Mouse (Mus musculus) forebrain, embryonic 14.5 days (tissue): ENCODE measurements at regions not wholly inside any gene's neighbourhood (a gene's known extent, or its start where the extent isn't known, plus 50 kb on each side); places are given as distances from the start of the nearest gene placed in this dataset.

Experiments
- ATAC-seq: fragments of 200-750 bp; cut with Nextera tagmentation; 2 replicates; pipeline ENCODE4 v1.8.0; 2017; ENCODE audit warnings: mild to moderate bottlenecking, moderate library complexity
- DNase-seq: peaks from one replicate; pipeline ENCODE4 v3.0.0-alpha.2; 2015; ENCODE audit warnings: low spot score
- H3K27ac ChIP-seq: fragments of 300-500 bp; sonication (generic); 2 replicates; pipeline ENCODE4 v1.5.1; 2014; ENCODE audit warnings: low read depth, mild to moderate bottlenecking, control low read depth, low read length, moderate library complexity
- H3K27me3 ChIP-seq: fragments of 300-500 bp; sonication (generic); replicated peaks from 2 replicates; pipeline ENCODE4 v1.6.1; 2014; ENCODE audit warnings: low read length, control low read depth, mixed read lengths; ENCODE audit not compliant: control insufficient read depth, insufficient read depth
- H3K36me3 ChIP-seq: fragments of 300-500 bp; sonication (generic); 2 replicates; pipeline ENCODE4 v1.6.1; 2014; ENCODE audit warnings: low read length, control low read depth; ENCODE audit not compliant: control insufficient read depth, insufficient read depth
- H3K4me1 ChIP-seq: fragments of 300-500 bp; sonication (generic); 2 replicates; pipeline ENCODE4 v1.6.1; 2014; ENCODE audit warnings: antibody characterized with exemption, low read length, control low read depth; ENCODE audit not compliant: control insufficient read depth, insufficient read depth
- H3K4me2 ChIP-seq: fragments of 300-500 bp; sonication (generic); 2 replicates; pipeline ENCODE4 v1.6.1; 2014; ENCODE audit warnings: mild to moderate bottlenecking, control low read depth, low read length
- H3K4me3 ChIP-seq: fragments of 300-500 bp; sonication (generic); 2 replicates; pipeline ENCODE4 v1.5.1; 2014; ENCODE audit warnings: low read depth, low read length, control low read depth
- H3K9ac ChIP-seq: fragments of 300-500 bp; sonication (generic); 2 replicates; pipeline ENCODE4 v1.6.1; 2014; ENCODE audit warnings: mild to moderate bottlenecking, low read length, control low read depth, moderate library complexity
- H3K9me3 ChIP-seq: fragments of 300-500 bp; sonication (generic); replicated peaks from 2 replicates; pipeline ENCODE4 v1.6.1; 2016; ENCODE audit warnings: low read length, control low read depth, mixed read lengths; ENCODE audit not compliant: control insufficient read depth
- WGBS: fragments of 180-500 bp; shearing (Covaris S2); extraction: QIAGEN DNeasy Blood & Tissue Kit; methylation state at CpG from one replicate; pipeline ENCODE4 v1.1.7; 2014; 5-methylcytosine and 5-hydroxymethylcytosine counted together

DNA sequence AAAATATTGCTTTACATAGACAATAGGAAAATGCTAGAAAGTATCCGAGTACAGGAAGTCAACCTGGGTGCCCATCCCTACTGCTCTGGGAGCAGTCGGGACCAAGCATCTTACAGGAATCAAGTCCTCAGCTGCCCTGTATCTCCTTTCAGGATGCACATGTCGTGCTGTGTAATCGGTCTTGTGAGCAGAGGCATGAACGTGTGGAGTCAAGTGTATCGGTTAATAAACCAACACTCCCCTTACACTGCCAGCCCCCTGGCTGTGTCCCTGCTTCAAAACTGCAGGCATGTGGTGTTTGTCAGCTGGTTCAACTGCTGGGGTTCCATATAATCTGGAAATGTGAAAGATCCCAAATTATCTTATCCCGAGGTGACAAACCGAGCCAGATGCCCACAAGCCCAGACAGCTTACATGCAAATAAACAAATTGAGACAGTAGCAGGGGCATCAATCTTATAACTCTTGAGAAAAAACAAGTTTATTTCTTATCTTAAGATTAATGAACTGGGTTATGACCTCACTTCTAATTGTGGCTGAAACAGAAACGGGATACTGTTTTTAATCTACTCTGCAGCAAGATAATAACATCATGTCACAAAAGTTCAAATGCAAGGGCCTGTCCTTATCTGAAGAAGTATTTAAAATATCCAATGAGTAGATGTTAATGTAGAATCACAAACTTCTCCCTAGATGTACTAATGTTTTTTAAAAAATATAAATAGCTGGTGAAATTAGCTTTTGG is 193.6 kb downstream of the Qdpr start:
- Histone ChIP-seq H3K4me3 (no peak overlapping the region), H3K27ac (no peak overlapping the region), H3K9ac (no peak overlapping the region), H3K4me1 (no peaks in the 10 kb centered on the region), H3K4me2 (no peak overlapping the region), H3K27me3 (no peaks in the 10 kb centered on the region), H3K9me3 (no peaks in the 10 kb centered on the region), H3K36me3 (no peaks in the 10 kb centered on the region)
- DNase-seq = no peak
- ATAC-seq = no peak
- 82% methylated on average over 9 of the region's 9 CpGs for WGBS

DNA sequence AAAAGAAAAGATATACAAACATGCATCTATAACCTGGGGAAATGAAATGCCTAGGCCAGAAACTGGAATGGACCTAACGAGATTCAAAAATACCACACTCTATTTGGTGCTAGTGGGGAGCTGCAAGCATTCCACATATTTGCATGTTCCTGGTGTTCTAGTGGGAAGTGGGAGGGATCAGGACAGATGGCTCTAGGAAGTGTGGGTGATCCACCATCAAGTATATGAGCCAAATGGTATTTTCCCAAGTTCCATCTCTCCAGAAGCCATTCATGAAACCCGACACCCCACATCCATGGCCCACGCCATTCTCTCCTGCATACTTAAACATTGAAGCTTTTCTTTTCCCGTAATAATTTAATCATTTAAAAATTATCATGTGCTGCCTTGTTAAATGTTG is 218.2 kb downstream of the Qdpr start:
- no peaks in the 10 kb centered on the region for H3K9me3 ChIP-seq
- WGBS = 84% methylated on average over 4 of the region's 4 CpGs
- H3K4me1 ChIP-seq = no peaks in the 10 kb centered on the region
- ATAC-seq = no peak
- no peak for DNase-seq
- H3K36me3 ChIP-seq = no peaks in the 10 kb centered on the region
- no peaks in the 10 kb centered on the region for H3K27me3 ChIP-seq
- no peak overlapping the region for H3K4me3 ChIP-seq
- H3K9ac ChIP-seq = no peak overlapping the region
- H3K27ac ChIP-seq = no peak overlapping the region
- no peak overlapping the region for H3K4me2 ChIP-seq

DNA sequence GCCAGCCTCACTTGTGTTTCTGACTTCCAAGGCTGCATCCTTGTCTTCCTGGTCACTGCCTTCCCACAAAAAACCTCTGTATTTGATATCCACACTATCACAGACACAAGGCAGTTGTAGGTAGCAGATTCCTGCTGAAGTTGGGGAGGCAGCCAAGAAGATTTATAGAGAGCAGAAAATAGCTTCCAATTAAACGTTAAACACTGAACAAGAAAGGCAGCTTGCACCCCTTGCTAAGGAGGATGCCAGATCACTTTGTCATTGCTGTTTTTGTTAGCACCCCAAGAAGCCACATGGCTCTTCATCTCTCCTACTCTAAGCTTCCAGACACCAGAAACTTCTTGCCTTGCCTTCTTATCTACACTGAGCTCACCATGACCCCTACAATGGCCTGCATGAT is 219.9 kb downstream of the Qdpr start:
- Histone ChIP-seq H3K4me2 (no peak overlapping the region), H3K9me3 (no peaks in the 10 kb centered on the region), H3K36me3 (no peaks in the 10 kb centered on the region), H3K4me1 (no peaks in the 10 kb centered on the region), H3K27ac (no peak overlapping the region), H3K4me3 (no peak overlapping the region), H3K27me3 (no peaks in the 10 kb centered on the region), H3K9ac (no peak overlapping the region)
- 69% methylated on average over 1 of the region's 1 CpGs for WGBS
- no peak for ATAC-seq
- no peak for DNase-seq

DNA sequence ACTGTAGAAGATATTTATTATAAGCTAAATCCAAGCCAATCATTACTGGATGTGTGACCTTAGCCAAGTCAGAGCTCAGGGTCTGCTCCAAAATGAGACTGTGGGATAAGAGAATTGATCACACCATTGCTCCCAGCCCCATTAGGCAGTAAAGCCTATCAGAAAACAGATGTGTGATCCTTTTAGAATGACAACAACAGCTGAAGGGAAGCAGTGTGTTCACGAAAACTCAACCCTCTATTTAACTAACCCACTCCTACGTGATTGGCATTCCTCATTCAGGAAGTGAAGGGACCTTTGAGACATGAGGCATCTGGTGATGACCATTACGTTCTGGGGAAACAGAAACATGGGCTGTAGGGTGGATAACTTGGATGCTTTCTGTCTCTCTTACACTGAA is 220.6 kb downstream of the Qdpr start:
- no peak overlapping the region for H3K4me3 ChIP-seq
- ATAC-seq (no peak), DNase-seq (no peak)
- H3K36me3 ChIP-seq = no peaks in the 10 kb centered on the region
- H3K9ac ChIP-seq = no peak overlapping the region
- no peaks in the 10 kb centered on the region for H3K9me3 ChIP-seq
- no peaks in the 10 kb centered on the region for H3K27me3 ChIP-seq
- H3K4me2 ChIP-seq = no peak overlapping the region
- H3K27ac ChIP-seq = no peak overlapping the region
- 77% methylated on average over 3 of the region's 3 CpGs for WGBS
- H3K4me1 ChIP-seq = no peaks in the 10 kb centered on the region

DNA sequence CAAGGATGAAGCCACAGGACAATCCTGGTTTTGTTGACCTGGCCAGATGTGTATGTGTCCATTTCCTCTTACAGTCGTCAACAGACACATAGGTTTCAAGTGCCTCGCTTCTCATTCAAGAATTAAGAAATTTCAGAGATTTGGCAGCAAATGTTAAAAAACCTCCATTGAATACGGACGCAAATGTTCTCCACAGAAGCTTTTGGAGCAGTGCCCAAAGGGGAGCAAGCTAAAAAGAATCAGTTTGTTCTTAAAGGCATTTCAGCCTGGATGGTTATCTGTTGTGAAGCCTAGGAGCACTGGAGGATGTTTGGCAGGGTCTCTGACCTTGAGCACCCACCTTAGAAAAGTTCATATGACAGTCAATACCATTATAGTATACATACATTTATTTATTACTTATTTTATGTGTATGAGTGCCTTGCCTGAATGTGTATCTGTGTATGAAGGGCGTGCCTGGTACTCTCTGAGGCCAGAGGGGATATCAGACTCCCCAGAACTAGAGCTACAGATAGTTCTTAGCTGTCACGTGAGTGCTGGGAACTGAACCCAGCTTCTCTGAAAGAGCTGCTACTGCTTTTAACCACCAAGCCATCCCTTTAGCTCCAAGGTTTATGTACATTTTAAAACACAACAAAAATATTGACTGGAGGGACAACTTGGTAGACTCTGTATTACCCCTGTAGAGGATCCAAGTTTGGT is 221.7 kb downstream of the Qdpr start:
- H3K9me3 ChIP-seq = no peaks in the 10 kb centered on the region
- no peak overlapping the region for H3K4me3 ChIP-seq
- no peak overlapping the region for H3K27ac ChIP-seq
- no peak overlapping the region for H3K9ac ChIP-seq
- no peaks in the 10 kb centered on the region for H3K27me3 ChIP-seq
- 68% methylated on average over 6 of the region's 6 CpGs for WGBS
- DNase-seq (peak; percentile 32), ATAC-seq (no peak)
- H3K36me3 ChIP-seq = no peaks in the 10 kb centered on the region
- H3K4me2 ChIP-seq = no peak overlapping the region
- H3K4me1 ChIP-seq = no peaks in the 10 kb centered on the region

DNA sequence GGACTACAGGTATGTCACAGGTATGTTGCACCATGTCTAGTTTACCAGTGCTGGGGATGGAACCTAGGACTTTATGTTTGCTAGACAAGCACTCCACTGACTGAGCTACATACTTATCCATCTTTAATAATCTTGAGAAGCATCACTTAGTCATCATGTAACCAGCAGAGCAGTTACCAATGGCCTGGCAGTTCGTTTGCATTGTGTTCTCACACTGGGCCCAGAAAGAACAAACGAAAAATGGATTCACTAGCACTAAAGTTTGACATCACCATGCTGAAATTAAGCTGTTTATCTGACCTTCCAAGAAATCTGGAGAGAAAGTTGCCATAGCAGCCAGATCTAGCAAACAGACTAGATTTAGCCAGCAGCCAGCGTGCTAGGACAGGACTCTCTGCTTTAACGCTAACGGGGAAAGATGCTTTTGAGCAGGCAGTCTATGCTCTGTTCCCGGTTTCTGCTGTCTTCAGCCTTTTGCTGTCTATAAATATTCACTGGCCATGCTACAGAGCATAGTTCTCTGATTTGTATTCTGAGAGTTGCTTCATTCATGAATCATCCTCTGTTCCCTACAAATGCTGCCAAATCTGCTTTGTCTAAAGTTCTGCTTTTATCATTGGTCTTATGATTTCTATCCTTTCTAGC is 229.6 kb downstream of the Qdpr start:
- H3K4me3 ChIP-seq = no peak overlapping the region
- ATAC-seq (no peak), DNase-seq (peak; percentile 11)
- no peak overlapping the region for H3K27ac ChIP-seq
- H3K9ac ChIP-seq = no peak overlapping the region
- no peak overlapping the region for H3K4me2 ChIP-seq
- H3K4me1 ChIP-seq = no peaks in the 10 kb centered on the region
- no peaks in the 10 kb centered on the region for H3K36me3 ChIP-seq
- no peaks in the 10 kb centered on the region for H3K9me3 ChIP-seq
- WGBS = 78% methylated on average over 6 of the region's 6 CpGs
- H3K27me3 ChIP-seq = no peaks in the 10 kb centered on the region

DNA sequence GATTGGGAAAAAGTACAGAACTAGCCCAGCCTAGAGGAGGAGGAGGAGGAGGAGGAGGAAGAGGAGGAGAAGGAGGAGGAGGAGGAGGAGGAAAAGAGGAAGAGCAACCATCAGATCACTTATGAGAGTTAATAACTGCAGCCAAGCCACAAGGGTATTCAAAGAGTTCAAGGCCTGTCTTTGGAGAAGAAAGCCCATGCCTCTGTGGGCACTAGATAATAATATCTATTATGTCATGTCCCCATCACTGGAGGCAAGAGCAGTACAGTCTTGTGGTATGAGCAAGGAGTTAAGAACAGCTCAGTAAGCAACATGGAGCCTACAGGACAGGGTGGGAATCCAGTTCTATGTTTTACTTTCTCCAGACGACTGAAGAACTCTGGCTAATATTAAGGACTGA is 230.5 kb downstream of the Qdpr start:
- no peak overlapping the region for H3K9ac ChIP-seq
- H3K4me3 ChIP-seq = no peak overlapping the region
- no peak overlapping the region for H3K4me2 ChIP-seq
- 89% methylated on average over 1 of the region's 1 CpGs for WGBS
- no peaks in the 10 kb centered on the region for H3K9me3 ChIP-seq
- H3K4me1 ChIP-seq = no peaks in the 10 kb centered on the region
- no peaks in the 10 kb centered on the region for H3K36me3 ChIP-seq
- no peak overlapping the region for H3K27ac ChIP-seq
- ATAC-seq (no peak), DNase-seq (no peak)
- no peaks in the 10 kb centered on the region for H3K27me3 ChIP-seq

DNA sequence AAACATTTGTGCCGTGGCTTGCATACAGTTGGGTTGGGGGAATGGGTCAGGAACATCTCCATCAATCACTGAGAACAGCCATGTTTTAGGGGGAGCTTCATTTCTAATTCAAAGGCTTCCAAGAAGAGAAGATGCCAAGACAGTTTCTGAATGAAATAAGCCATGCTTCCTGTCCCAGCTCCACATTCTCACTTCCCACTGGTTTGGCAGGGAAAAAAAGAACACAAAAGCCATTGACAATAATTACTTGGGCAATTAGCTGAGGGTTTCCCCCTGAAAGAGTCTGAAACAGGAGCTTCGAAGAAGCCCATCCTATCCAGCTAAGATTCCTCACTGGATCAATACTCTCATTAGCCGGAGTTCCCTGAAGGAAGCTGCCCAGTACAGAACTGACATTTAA is 230.9 kb downstream of the Qdpr start:
- no peaks in the 10 kb centered on the region for H3K4me1 ChIP-seq
- 40% methylated on average over 3 of the region's 3 CpGs for WGBS
- ATAC-seq = no peak

DNA sequence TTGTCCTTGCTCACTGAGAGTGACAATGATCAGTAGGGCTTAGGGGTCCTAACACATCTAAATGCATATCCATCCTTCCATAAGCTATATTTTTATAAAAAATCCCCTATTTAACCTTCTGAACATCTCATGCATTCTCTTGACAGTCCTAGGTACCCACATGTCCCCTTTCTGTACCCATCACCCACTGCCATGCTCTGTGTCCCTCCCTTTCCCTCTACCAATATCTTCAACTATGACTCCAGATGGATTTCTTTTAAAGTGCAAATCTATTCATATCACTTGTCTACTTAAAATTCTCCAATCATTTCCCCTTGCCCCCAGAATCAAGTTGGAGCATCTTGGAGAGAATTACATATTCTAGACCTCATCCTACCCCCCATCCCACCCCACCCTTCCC is 235.6 kb downstream of the Qdpr start:
- Histone ChIP-seq H3K27ac (no peak overlapping the region), H3K36me3 (no peaks in the 10 kb centered on the region), H3K4me2 (no peak overlapping the region), H3K4me3 (no peak overlapping the region), H3K4me1 (no peaks in the 10 kb centered on the region), H3K9ac (no peak overlapping the region), H3K9me3 (no peaks in the 10 kb centered on the region), H3K27me3 (no peaks in the 10 kb centered on the region)
- no peak for DNase-seq
- peak; percentile 48; the same call in 1 of the 2 replicates for ATAC-seq

More for the DNA sequence above, 230.9 kb downstream of the Qdpr start:
- Histone ChIP-seq H3K4me2 (no peak overlapping the region), H3K27me3 (no peaks in the 10 kb centered on the region), H3K4me3 (no peak overlapping the region), H3K9me3 (no peaks in the 10 kb centered on the region), H3K27ac (no peak overlapping the region), H3K9ac (no peak overlapping the region), H3K36me3 (no peaks in the 10 kb centered on the region)
- peak; percentile 32 for DNase-seq
